Mouse (Mus musculus) erythroblast, embryonic 14.5 days (primary cell): ENCODE results near the gene Slc29a3. TPM values are rescaled to one million over a fixed set of nuclear protein-coding genes. Genes with fewer than 3 reads are reported as not detected.

Source experiments
- H3K27me3 ChIP-seq: 2 replicates; pipeline ENCODE4 v1.6.1; 2012; ENCODE audit warnings: inconsistent platforms; ENCODE audit not compliant: control insufficient read depth
- H3K36me3 ChIP-seq: 2 replicates; pipeline ENCODE4 v1.6.1; 2012; ENCODE audit warnings: mild to moderate bottlenecking, inconsistent platforms; ENCODE audit not compliant: control insufficient read depth
- H3K4me1 ChIP-seq: 2 replicates; pipeline ENCODE4 v1.6.1; 2012; ENCODE audit warnings: inconsistent platforms; ENCODE audit not compliant: control insufficient read depth
- H3K4me3 ChIP-seq: replicated peaks from 2 replicates; pipeline ENCODE3; 2012; ENCODE audit warnings: moderate library complexity, mild to moderate bottlenecking, inconsistent platforms
- H3K9me3 ChIP-seq: 2 replicates; pipeline ENCODE4 v1.6.1; 2012; ENCODE audit warnings: low read length, inconsistent platforms, mixed read lengths; ENCODE audit not compliant: control insufficient read depth
- GATA1 ChIP-seq: IDR thresholded peaks from 2 replicates; pipeline ENCODE4 v1.6.1; 2012; ENCODE audit warnings: low read length, inconsistent platforms, mixed read lengths
- TAL1 ChIP-seq: IDR thresholded peaks from 3 replicates; pipeline ENCODE4 v1.6.1; 2012; ENCODE audit warnings: low read length, inconsistent platforms, mixed read lengths
- polyA plus RNA-seq: library from polyadenylated mRNA; stranded (reverse); fragments of >175 nt; gene quantifications from 2 replicates; pipeline ENCODE4 v1.2.3, GENCODE M21; 2012

The Slc29a3 gene
- polyA plus RNA-seq, 1 experiment = 0.01 TPM

DNA sequence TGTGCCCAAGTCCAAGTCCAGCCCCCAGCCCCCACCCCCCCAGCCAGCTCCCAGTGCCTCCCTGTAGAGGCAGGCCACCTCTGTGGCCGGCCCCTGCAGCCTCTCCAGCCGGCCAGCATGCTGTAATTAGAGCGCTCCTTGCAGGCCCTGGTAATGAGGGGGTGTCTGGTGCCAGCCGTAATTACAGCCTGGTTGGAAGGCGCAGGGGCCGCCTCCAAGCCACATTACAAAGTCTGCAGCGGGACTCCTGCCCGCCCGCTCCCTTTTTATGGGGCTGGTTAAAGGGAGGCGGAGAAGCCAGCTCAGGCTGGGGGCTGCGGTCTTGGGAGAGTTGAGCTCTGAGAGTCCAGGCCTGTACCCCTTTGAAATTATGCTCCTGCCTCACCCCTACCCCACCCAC is 41.8 kb upstream of the Slc29a3 start:
- Histone ChIP-seq H3K9me3 (no peaks in the 10 kb centered on the region), H3K4me3 (no peak overlapping the region), H3K4me1 (no peaks in the 10 kb centered on the region), H3K27me3 (peaks cover 6% of the 10 kb centered on the region; the same call in 1 of the 2 replicates), H3K36me3 (no peaks in the 10 kb centered on the region)
- TF ChIP-seq GATA1 = no peak
- no peak for TF ChIP-seq TAL1

DNA sequence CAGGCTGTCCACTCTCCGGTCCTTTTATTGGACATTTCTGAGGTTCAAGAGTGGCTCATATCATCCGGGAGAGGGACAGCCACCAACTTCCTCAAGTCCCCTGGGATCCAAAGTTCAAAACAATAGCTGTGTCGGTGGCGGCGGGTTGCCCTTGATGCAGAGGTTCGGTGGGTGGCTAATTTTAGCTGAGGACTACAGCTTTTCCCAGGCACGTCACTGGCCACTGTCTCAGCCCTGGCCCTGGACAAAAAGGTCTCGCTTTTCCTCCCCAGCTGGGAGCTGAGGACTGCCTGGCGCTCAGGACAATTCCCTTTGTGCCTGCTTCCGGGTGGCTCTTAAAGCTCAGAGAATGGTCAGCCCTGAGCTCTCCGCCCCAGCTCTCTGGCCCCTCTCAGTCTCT is 40.2 kb upstream of the Slc29a3 start:
- Histone ChIP-seq H3K4me1 (no peaks in the 10 kb centered on the region), H3K4me3 (no peak overlapping the region), H3K36me3 (no peaks in the 10 kb centered on the region), H3K27me3 (no peaks in the 10 kb centered on the region), H3K9me3 (no peaks in the 10 kb centered on the region)
- no peak for TF ChIP-seq TAL1

DNA sequence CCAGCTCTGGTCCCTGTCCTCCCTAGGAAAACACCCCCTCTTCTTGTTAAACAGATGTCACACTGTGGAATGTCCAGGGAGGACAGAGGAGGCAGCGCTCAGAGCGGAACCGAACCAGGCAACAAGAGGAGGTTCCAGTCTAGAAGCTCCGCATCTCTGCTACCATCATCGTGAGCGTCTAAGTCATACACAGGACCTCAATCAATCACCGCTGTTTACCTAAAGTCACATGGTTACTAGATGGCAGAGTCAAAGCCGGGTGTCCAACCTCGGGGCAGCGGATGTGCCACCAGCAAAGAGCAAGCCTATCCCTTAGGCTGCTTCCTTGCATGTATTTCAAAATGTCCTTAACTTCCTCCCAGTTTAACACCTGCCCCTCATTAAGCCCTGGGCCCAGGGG is 39.8 kb upstream of the Slc29a3 start:
- no peak for TF ChIP-seq TAL1
- TF ChIP-seq GATA1 = no peak
- no peaks in the 10 kb centered on the region for H3K4me1 ChIP-seq
- no peaks in the 10 kb centered on the region for H3K27me3 ChIP-seq
- no peaks in the 10 kb centered on the region for H3K9me3 ChIP-seq
- H3K4me3 ChIP-seq = no peak overlapping the region
- no peaks in the 10 kb centered on the region for H3K36me3 ChIP-seq

DNA sequence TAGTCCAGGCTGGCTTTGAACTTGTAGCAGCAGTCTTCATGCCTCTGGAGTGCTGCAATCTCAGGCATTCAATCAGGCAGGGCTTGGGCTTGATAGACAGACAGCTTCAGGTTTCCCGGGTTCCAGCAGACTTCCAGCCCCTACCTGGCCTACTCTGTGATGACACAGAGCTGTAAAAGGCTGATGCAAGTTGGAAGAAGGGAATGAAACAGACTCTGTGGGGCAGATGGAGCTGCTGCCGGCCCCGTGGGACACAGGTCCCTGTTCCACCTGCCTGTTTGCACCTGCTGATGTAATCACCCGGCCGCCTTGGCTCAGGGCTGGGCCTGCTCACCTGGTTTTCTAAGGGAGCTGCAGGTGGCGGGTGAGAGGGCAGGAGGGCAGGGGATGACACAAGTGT is 38.3 kb upstream of the Slc29a3 start:
- no peak overlapping the region for H3K4me3 ChIP-seq
- H3K36me3 ChIP-seq = no peaks in the 10 kb centered on the region
- no peaks in the 10 kb centered on the region for H3K9me3 ChIP-seq
- no peaks in the 10 kb centered on the region for H3K27me3 ChIP-seq
- no peaks in the 10 kb centered on the region for H3K4me1 ChIP-seq
- no peak for TF ChIP-seq GATA1
- TF ChIP-seq TAL1 = no peak

DNA sequence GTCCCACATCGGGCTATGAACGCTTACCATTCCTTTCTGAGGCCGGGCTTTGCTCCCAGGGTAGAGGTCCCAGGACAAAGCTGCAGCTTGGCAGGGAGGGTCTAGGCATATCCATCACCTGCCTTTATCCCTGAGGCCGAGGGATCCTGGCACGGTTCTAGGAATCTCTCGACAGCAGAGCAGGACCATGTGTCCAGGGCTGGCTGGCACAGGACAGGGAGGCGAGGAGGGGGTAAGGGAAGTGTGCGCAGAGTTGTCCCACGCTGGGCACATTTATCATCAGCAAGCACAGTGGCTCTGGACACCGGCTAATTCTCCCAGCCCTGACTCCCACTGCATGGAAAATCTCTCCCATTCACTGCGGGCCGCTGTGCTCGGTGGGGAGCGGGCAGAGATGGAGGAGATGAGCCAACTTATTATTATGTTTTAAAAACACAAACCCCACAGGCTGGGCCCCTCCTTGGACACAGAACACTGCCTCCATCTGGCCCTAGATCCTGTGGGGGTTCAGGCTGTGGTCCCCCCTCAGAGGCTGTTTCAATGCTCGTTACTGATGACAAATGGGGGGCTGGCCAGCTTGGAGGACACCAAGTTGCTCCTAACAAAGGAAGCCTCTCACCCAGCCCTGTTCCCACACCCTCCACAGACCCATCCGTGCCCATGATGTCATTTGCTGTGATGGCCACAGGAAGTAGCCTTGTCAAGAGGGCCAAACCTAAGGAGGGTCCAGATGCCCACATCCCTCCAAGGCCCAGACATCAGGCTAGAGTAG is 34.9 kb upstream of the Slc29a3 start:
- Histone ChIP-seq H3K27me3 (no peaks in the 10 kb centered on the region), H3K4me3 (no peak overlapping the region), H3K36me3 (no peaks in the 10 kb centered on the region), H3K4me1 (no peaks in the 10 kb centered on the region), H3K9me3 (no peaks in the 10 kb centered on the region)
- no peak for TF ChIP-seq GATA1
- TF ChIP-seq TAL1 = no peak

DNA sequence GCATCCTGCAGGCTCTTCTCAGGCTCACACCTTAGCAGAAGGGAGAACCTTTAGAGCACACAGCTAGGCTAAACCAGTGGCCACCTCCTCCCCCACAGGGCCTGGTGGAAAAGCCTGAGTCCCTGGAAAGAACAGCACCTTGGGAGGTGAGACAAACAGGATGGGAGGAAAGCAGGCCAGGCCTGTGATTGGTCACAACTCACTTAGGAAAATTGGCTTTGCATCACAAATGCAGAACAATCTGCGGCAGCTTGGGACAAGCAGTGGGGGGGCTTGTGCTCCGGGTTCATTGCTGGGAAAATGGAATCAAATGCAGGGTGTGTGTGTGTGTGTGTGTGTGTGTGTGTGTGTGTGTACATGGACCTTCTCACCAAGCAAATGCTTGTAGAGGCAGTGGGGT is 31.0 kb upstream of the Slc29a3 start:
- no peaks in the 10 kb centered on the region for H3K27me3 ChIP-seq
- no peaks in the 10 kb centered on the region for H3K4me1 ChIP-seq
- H3K9me3 ChIP-seq = no peaks in the 10 kb centered on the region
- H3K4me3 ChIP-seq = no peak overlapping the region
- no peak for TF ChIP-seq GATA1
- TF ChIP-seq TAL1 = no peak
- H3K36me3 ChIP-seq = no peaks in the 10 kb centered on the region

DNA sequence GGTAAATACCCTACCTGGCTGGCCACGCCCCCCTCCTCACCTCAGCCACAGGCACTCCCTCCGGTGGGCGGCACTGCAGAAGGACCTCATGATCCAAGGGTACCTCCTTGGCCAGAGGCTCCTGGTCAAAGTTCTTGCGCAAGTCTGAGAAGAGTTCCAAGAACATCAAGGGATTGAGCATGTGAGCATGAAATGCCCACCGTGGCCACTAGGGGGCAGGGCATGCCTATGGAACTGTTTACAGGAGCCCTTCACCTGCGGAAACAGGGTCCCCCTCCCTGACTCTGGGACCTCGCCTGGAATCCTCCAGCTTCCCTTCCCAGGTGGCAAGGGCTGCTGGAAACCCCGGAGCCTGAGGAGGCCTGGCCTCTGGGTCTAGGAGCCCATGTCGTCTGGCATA is 27.0 kb upstream of the Slc29a3 start:
- Histone ChIP-seq H3K27me3 (no peaks in the 10 kb centered on the region), H3K4me1 (no peaks in the 10 kb centered on the region), H3K9me3 (no peaks in the 10 kb centered on the region), H3K4me3 (no peak overlapping the region), H3K36me3 (no peaks in the 10 kb centered on the region)
- TF ChIP-seq TAL1 (no peak), GATA1 (no peak)

DNA sequence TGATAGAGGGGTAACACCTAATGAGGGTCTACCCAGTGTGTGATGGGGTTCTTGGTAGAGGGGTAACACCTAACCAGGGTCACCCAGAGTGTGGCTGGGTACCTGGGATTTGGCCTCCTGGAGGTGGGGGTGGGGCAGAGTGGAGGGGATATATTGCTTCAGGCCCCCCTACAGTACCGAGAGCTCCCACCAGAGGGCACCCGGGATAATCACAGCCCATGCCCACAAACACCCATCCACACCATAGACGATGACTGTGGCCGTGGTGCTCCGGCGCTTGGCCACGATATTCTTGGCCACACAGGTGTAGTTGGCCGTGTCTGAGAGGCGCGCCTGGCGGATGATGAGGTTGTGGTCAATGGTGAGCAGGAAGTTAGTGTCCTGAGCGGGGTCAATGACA is 25.9 kb upstream of the Slc29a3 start:
- H3K27me3 ChIP-seq = no peaks in the 10 kb centered on the region
- H3K9me3 ChIP-seq = no peaks in the 10 kb centered on the region
- TF ChIP-seq GATA1 (no peak), TAL1 (no peak)
- no peak overlapping the region for H3K4me3 ChIP-seq
- no peaks in the 10 kb centered on the region for H3K4me1 ChIP-seq
- H3K36me3 ChIP-seq = no peaks in the 10 kb centered on the region

DNA sequence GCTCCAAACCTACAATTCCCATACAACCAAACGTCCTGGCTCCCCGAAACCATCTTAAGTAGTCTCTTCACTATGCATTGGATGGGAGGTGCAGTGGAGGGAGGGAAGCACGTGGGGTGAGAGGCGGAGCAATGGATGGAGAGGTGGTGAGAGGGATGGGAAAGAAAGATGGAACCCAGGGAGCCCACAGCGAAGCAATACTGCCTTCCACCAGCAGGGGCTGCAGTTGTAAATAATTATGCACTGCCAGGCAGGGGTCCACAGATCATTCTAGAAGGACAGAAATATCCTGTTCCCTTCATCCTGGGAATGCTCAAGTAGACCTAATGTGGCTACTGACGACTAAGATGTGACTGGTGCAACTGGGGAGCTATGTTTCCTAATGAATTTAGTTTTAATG is 22.9 kb upstream of the Slc29a3 start:
- TF ChIP-seq GATA1 (no peak), TAL1 (no peak)
- Histone ChIP-seq H3K4me3 (no peak overlapping the region), H3K9me3 (no peaks in the 10 kb centered on the region), H3K27me3 (no peaks in the 10 kb centered on the region), H3K36me3 (no peaks in the 10 kb centered on the region), H3K4me1 (no peaks in the 10 kb centered on the region)

DNA sequence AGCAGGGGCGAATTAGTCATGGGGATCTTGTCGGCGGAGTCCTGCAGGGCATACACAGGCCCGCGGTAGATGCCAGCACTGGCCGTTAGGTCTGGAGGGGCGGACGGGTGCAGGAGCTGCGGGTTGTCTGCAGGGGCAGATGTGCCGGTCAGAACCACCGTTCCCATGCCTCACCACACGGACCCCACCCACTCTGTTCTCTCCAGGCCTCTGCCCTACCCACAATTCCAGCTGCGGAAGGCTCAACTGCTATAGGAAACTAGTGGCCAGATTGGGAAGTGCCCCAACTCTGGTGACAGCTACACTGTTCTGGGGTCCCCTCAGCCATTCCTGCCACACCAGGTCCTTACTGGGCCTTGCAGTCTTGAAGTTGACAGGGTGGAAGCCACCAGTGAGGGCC is 22.0 kb upstream of the Slc29a3 start:
- Histone ChIP-seq H3K36me3 (no peaks in the 10 kb centered on the region), H3K4me3 (no peak overlapping the region), H3K9me3 (no peaks in the 10 kb centered on the region), H3K4me1 (no peaks in the 10 kb centered on the region), H3K27me3 (no peaks in the 10 kb centered on the region)
- TF ChIP-seq GATA1 (no peak), TAL1 (no peak)
